Mouse (Mus musculus): Measurements from ENCODE around the gene Os9.

- TF ChIP-seq POLR2A (IDR thresholded peaks at IDR 0.05; ENCODE audit: borderline replicate concordance, extremely low read depth, low read depth, low read length) (no peak), CTCF (IDR thresholded peaks at IDR 0.05; ENCODE audit: insufficient read depth, low read length) (no peak)
Measured at GRCm38 (mm10) chr10:127079665-127080391, 41.1 kb downstream of the Os9 start.

All from lung, adult 2 months (tissue).